Mouse (Mus musculus) CD4-positive, CD25-positive, alpha-beta regulatory T cell, adult 4 months (primary cell): ENCODE results near the gene Vcp. TPM values are rescaled to one million over a fixed set of nuclear protein-coding genes. Genes with fewer than 3 reads are reported as not detected.

Experiments
- ATAC-seq: one replicate; pipeline ENCODE4 v1.8.0; 2017
- polyA plus RNA-seq, 2 experiments: library from polyadenylated mRNA; unstranded; fragments of 100-300 nt; shearing (Covaris generic); gene quantifications; one replicate each; pipeline ENCODE4 v1.2.1; 2017

Vcp gene
- polyA plus RNA-seq, 2 experiments from 2014 or later = 164 to 202 TPM

GRCm38 (mm10) chr4:42944185-42944584 lies 56.1 kb downstream of the Vcp start:
- no peak for ATAC-seq

GRCm38 (mm10) chr4:42943341-42943740 lies 57.0 kb downstream of the Vcp start:
- no peak for ATAC-seq

GRCm38 (mm10) chr4:42941396-42941795 lies 58.9 kb downstream of the Vcp start:
- no peak for ATAC-seq

DNA sequence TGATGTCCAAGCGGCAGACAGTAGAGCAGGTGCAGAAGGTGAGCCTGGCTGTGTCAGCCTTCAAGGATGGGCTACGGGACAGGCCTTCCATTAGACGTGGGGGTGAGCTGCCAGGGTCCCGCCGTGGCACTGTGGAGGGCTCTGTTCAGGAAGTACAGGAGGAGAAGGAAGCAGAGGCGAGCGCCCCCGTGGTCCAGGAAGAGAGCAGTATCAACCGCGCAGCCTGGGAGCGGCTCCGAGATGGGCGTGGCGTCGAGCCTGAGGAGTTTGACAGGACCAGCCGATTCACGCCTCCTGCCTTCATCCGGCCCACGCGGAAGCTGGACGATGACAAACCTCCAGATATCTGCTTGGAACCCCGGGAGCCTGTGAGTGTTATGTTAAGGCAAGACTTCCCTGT lies 66.7 kb downstream of the Vcp start:
- ATAC-seq = no peak

GRCm38 (mm10) chr4:42932229-42932969 lies 67.9 kb downstream of the Vcp start:
- no peak for ATAC-seq

Other genes with a start within 250 kb of the Vcp start
- not detected for gene Ccl19, start 243.9 kb downstream of the Vcp start, polyA plus RNA-seq
- not detected for gene Ccl21a, start 226.5 kb downstream of the Vcp start, polyA plus RNA-seq
- gene Fam205a1, start 146.6 kb downstream of the Vcp start, polyA plus RNA-seq = not detected
- gene Gm12394, start 143.7 kb downstream of the Vcp start, polyA plus RNA-seq = not detected
- not detected for gene Fam205c, start 126.3 kb downstream of the Vcp start, polyA plus RNA-seq
- gene Phf24, start 83.8 kb downstream of the Vcp start, polyA plus RNA-seq = under 1 TPM in 1 of 2 experiments, not detected in 1; 0.05 TPM
- gene Dnajb5, start 50.7 kb downstream of the Vcp start, polyA plus RNA-seq = 1 to 10 TPM; 4.9 to 7.0 TPM
- under 1 TPM in 1 of 2 experiments, not detected in 1; 0.48 TPM for gene 1700022I11Rik, start 30.9 kb downstream of the Vcp start, polyA plus RNA-seq
- 10 to 100 TPM; 23.3 to 38.7 TPM for gene Fancg, start 10.0 kb upstream of the Vcp start, polyA plus RNA-seq
- 10 to 100 TPM; 12.1 to 34.1 TPM for gene Pigo, start 25.3 kb upstream of the Vcp start, polyA plus RNA-seq
- 100 to 1,000 TPM; 137 to 170 TPM for gene Stoml2, start 31.2 kb upstream of the Vcp start, polyA plus RNA-seq
- 1 to 10 TPM; 1.5 to 2.3 TPM for gene Fam214b, start 45.7 kb upstream of the Vcp start, polyA plus RNA-seq
- gene Unc13b, start 58.4 kb upstream of the Vcp start, polyA plus RNA-seq = under 1 TPM; 0.05 to 0.29 TPM